In the genomic region with DNA sequence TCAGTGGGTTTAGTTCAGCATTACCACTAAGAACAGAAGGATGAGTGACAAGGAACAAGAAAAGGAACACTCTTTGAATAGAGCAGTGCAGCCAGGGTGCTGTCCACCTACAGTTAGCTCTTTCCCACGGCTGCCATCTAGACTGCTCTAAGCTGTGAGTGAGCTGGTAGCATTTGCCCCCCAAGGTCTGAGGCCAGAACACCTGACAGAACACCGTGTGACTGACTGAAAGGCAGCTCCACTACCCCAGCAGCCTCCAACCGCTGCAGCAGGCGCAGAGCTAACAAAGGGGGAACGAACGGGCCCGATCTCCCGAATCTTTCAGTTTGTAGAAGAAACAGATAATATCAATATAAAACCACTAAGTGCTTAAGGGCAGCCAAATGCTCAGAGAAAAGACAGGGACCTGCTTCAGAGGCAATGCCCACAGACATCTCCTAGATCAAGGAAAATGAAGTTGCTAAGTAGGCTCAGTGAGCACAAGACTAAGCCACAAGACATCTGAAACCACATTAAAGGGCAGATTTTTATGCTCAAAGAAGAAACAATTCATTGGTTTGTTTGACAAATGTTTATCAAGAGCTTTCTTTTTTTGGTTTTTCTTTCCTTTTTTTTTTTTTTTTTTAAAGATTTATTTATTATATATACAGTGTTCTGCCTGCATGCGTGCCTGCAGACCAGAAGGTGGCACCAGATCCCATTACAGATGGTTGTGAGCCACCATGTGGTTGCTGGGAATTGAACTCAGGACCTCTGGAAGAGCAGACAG, we compare ENCODE assay signal across 9 mouse cellular contexts. TPM values are rescaled to one million over a fixed set of nuclear protein-coding genes. Genes with fewer than 3 reads are reported as not detected.
DNase-seq lines count a peak whose midpoint lies in the region; ATAC-seq and TF ChIP-seq lines count a peak whose summit lies in the region.
"Had no signal": no experiment of that assay in that cellular context is flagged by ENCODE, and none has a peak within 500 bp of the region (broad histone marks: within the 10 kb centered on the region; RNA-seq: fewer than 3 reads in every experiment).

No protein-coding gene starts in this region.

- H3K4me1 ChIP-seq in kidney, adult 2 months (ENCODE audit: control insufficient read depth, insufficient read depth, low read length): peaks cover 46% of the 10 kb centered on the region
- peaks cover 7 to 11% of the 10 kb centered on the region in 2 experiments for H3K4me1 ChIP-seq in MEL (ENCODE audit: control insufficient read depth in 1 of 2, insufficient read depth in 2 of 2, low read length in 2 of 2)
- H3K4me1 ChIP-seq in liver, postnatal 0 days (ENCODE audit: insufficient read depth): peaks cover 42% of the 10 kb centered on the region

- TF ChIP-seq EP300 in MEL (IDR thresholded peaks at IDR 0.05; ENCODE audit: low read depth in 1 of 2, low read length in 2 of 2): 0 out of 4 replicates have a peak, but pooled peaks of 1 of the 2 experiments have one; percentile 20
- no peak for TF ChIP-seq EP300 in liver, postnatal 0 days (IDR thresholded peaks at IDR 0.05; ENCODE audit: low read depth)

- H3K36me3 ChIP-seq in kidney, adult 2 months (ENCODE audit: control insufficient read depth, insufficient read depth, low read length): no peaks in the 10 kb centered on the region
- peaks cover 3 to 15% of the 10 kb centered on the region in 2 experiments for H3K36me3 ChIP-seq in MEL (ENCODE audit: control insufficient read depth in 1 of 2, insufficient read depth in 2 of 2, low read length in 2 of 2)
- no peaks in the 10 kb centered on the region; the same call in 1 of the 2 replicates for H3K36me3 ChIP-seq in liver, postnatal 0 days (replicated peaks; ENCODE audit: insufficient read depth, low read length)

- peaks cover 47% of the 10 kb centered on the region for H3K79me2 ChIP-seq in MEL (ENCODE audit: control insufficient read depth, insufficient read depth, low read length, poor library complexity)

- H3K9me3 ChIP-seq in MEL (replicated peaks; ENCODE audit: insufficient read depth, low read length): no peaks in the 10 kb centered on the region
- no peaks in the 10 kb centered on the region for H3K9me3 ChIP-seq in liver, postnatal 0 days (ENCODE audit: low read length)
- H3K9me3 ChIP-seq: midbrain, embryonic 13.5 days had no signal

- H3K4me3 ChIP-seq in kidney, adult 2 months (ENCODE audit: insufficient read depth, low read depth, low read length): no peak overlapping the region
- H3K4me3 ChIP-seq in MEL (ENCODE audit: control insufficient read depth in 1 of 2, insufficient read depth in 1 of 2, low read depth in 2 of 2, low read length in 2 of 2): no peak overlapping the region; a peak in 1 of 4 replicates
- H3K4me3 ChIP-seq in liver, postnatal 0 days (ENCODE audit: low read depth, low read length): no peak overlapping the region
- H3K4me3 ChIP-seq: midbrain, embryonic 13.5 days had no signal

- H3K9ac ChIP-seq in MEL (ENCODE audit: control insufficient read depth, low read depth, low read length, poor library complexity, severe bottlenecking): no peak overlapping the region
- H3K9ac ChIP-seq in liver, postnatal 0 days (replicated peaks): no peak overlapping the region
- H3K9ac ChIP-seq: midbrain, embryonic 13.5 days had no signal

- ATAC-seq in liver, postnatal 0 days: no peak
- ATAC-seq in granulocyte monocyte progenitor cell, adult 5-6 weeks (replicated peaks; ENCODE audit: poor library complexity, severe bottlenecking): no peak
- ATAC-seq: midbrain, embryonic 13.5 days had no signal

- no peak for TF ChIP-seq CTCF in kidney, adult 2 months (conservative IDR thresholded peaks at IDR 0.05; ENCODE audit: insufficient read depth, insufficient read length, low read depth, low read length)
- peak in 2 of 3 experiments; percentile 32 to 53; a peak in 3 of 6 replicates for TF ChIP-seq CTCF in MEL (IDR thresholded peaks at IDR 0.05 in 2 of 3, conservative IDR thresholded peaks at IDR 0.05 in 1 of 3; ENCODE audit: control insufficient read depth in 1 of 3, insufficient read depth in 1 of 3, low read depth in 2 of 3, low read length in 3 of 3, poor library complexity in 1 of 3, severe bottlenecking in 1 of 3)
- TF ChIP-seq CTCF in liver, postnatal 0 days (IDR thresholded peaks at IDR 0.05; ENCODE audit: low read depth): peak; percentile 31; the same call in 1 of the 2 replicates

- no peak for TF ChIP-seq POLR2A in kidney, adult 2 months (IDR thresholded peaks at IDR 0.05; ENCODE audit: low read depth, low read length)
- TF ChIP-seq POLR2A in MEL (IDR thresholded peaks at IDR 0.05; ENCODE audit: control insufficient read depth in 1 of 2, insufficient read depth in 1 of 2, low read depth in 1 of 2, low read length in 2 of 2, poor library complexity in 1 of 2): no peak

- WGBS in kidney, adult 2 months: 44% methylated on average over 9 of the region's 9 CpGs
- WGBS in liver, postnatal 0 days (ENCODE audit: insufficient replicate concordance): 35% methylated on average over 9 of the region's 9 CpGs

- DNase-seq in kidney, adult 2 months: no peak
- no peak for DNase-seq in kidney, adult 9 months
- DNase-seq in CD4-positive, CD25-positive, alpha-beta regulatory T cell, adult 2 months (ENCODE audit: low read depth, low spot score): peak; percentile 61
- DNase-seq in MEL (ENCODE audit: low read depth, low spot score): no peak
- no peak for DNase-seq in liver, postnatal 0 days
- DNase-seq in cerebellum, postnatal 36 days: no peak
- DNase-seq: retina, postnatal 1 day had no signal

- peak overlapping the region; percentile 26 for H3K27ac ChIP-seq in kidney, adult 2 months (ENCODE audit: insufficient read depth, low read depth, low read length)
- H3K27ac ChIP-seq in MEL (ENCODE audit: control insufficient read depth, low read depth, low read length): no peak overlapping the region; the same call in 1 of the 2 replicates
- peak overlapping the region; percentile 83 for H3K27ac ChIP-seq in liver, postnatal 0 days (ENCODE audit: low read depth)

- H3K4me2 ChIP-seq in liver, postnatal 0 days (ENCODE audit: low read depth, low read length): no peak overlapping the region
- H3K4me2 ChIP-seq: midbrain, embryonic 13.5 days had no signal

- peak; percentile 26 for TF ChIP-seq RAD21 in MEL (IDR thresholded peaks at IDR 0.05; ENCODE audit: low read depth, low read length)

- no peaks in the 10 kb centered on the region for H3K27me3 ChIP-seq in kidney, adult 2 months (replicated peaks; ENCODE audit: control insufficient read depth, insufficient read depth, low read length)
- no peaks in the 10 kb centered on the region for H3K27me3 ChIP-seq in MEL (ENCODE audit: control insufficient read depth in 1 of 2, insufficient read depth in 2 of 2, low read length in 2 of 2)
- no peaks in the 10 kb centered on the region for H3K27me3 ChIP-seq in liver, postnatal 0 days (ENCODE audit: insufficient read depth, low read length)
- H3K27me3 ChIP-seq: midbrain, embryonic 13.5 days had no signal

TF ChIP-seq in MEL, 35 proteins besides CTCF, POLR2A, EP300 and RAD21 (continues in another document):
- no peak for TF ChIP-seq MAFK (IDR thresholded peaks at IDR 0.05; ENCODE audit: borderline replicate concordance, low read depth, low read length)
- no peak for TF ChIP-seq GABPA (IDR thresholded peaks at IDR 0.05; ENCODE audit: low read depth, low read length)
- TF ChIP-seq MEF2A (IDR thresholded peaks at IDR 0.05; ENCODE audit: extremely low read depth, insufficient replicate concordance, low read depth, low read length, poor library complexity, severe bottlenecking): 0 out of 2 replicates have a peak, but pooled peaks have one; percentile 45
- no peak; the same call in 1 of the 2 replicates for TF ChIP-seq RCOR1 (IDR thresholded peaks at IDR 0.05; ENCODE audit: low read depth, low read length)
- 0 out of 2 replicates have a peak, but pooled peaks have one; percentile 22 for TF ChIP-seq MYC (IDR thresholded peaks at IDR 0.05; ENCODE audit: low read depth, low read length)
- no peak for TF ChIP-seq USF2 (IDR thresholded peaks at IDR 0.05; ENCODE audit: borderline replicate concordance in 1 of 2, insufficient read depth in 1 of 2, low read depth in 1 of 2, low read length in 2 of 2)
- TF ChIP-seq TCF12 (IDR thresholded peaks at IDR 0.05; ENCODE audit: low read depth, low read length): no peak
- TF ChIP-seq ZNF384 (IDR thresholded peaks at IDR 0.05; ENCODE audit: low read depth, low read length): peak; percentile 75
- TF ChIP-seq BHLHE40 (IDR thresholded peaks at IDR 0.05; ENCODE audit: borderline replicate concordance, low read depth, low read length): no peak
- TF ChIP-seq HCFC1 (IDR thresholded peaks at IDR 0.05; ENCODE audit: low read depth, low read length): no peak
- no peak for TF ChIP-seq CHD1 (IDR thresholded peaks at IDR 0.05; ENCODE audit: low read depth, low read length)
- TF ChIP-seq TAL1 (IDR thresholded peaks at IDR 0.05; ENCODE audit: low read length): no peak
- no peak for TF ChIP-seq E2F4 (IDR thresholded peaks at IDR 0.05; ENCODE audit: borderline replicate concordance, low read depth, low read length)
- no peak for TF ChIP-seq ZC3H11A (IDR thresholded peaks at IDR 0.05; ENCODE audit: low read depth, low read length)
- no peak for TF ChIP-seq MAZ (IDR thresholded peaks at IDR 0.05; ENCODE audit: low read depth, low read length)
- TF ChIP-seq MAX (IDR thresholded peaks at IDR 0.05; ENCODE audit: low read length): no peak
- TF ChIP-seq ETS1 (IDR thresholded peaks at IDR 0.05; ENCODE audit: low read depth, low read length): 0 out of 2 replicates have a peak, but pooled peaks have one; percentile 29
- no peak for TF ChIP-seq USF1 (IDR thresholded peaks at IDR 0.05; ENCODE audit: low read depth, low read length)
- no peak for TF ChIP-seq ELF1 (IDR thresholded peaks at IDR 0.05; ENCODE audit: low read depth, low read length)
- TF ChIP-seq SMC3 (IDR thresholded peaks at IDR 0.05; ENCODE audit: low read depth, low read length): peak; percentile 29
- TF ChIP-seq NELFE (IDR thresholded peaks at IDR 0.05; ENCODE audit: low read depth, low read length): no peak
- no peak for TF ChIP-seq MYB (IDR thresholded peaks at IDR 0.05; ENCODE audit: low read depth, low read length)
- no peak for TF ChIP-seq KAT2A (conservative IDR thresholded peaks at IDR 0.05; ENCODE audit: low read depth, low read length)
- no peak for TF ChIP-seq TBP (IDR thresholded peaks at IDR 0.05; ENCODE audit: low read depth, low read length)
- no peak for TF ChIP-seq POLR2AphosphoS2 (IDR thresholded peaks at IDR 0.05; ENCODE audit: low read length)

RNA-seq across cellular contexts. Expression of a gene that starts 24.2 kb away (rescaled TPM):
- 86.6 and 91.1 TPM in 2 replicates for polyA plus RNA-seq in kidney, adult 2 months (2012; rRNA removed)
- total RNA-seq in MEL (2012; rRNA removed): 32.9 and 51.1 TPM in 2 replicates
- polyA plus RNA-seq in MEL (2012; ENCODE audit: insufficient read depth in 1 of 2, insufficient read length in 2 of 2, low read depth in 1 of 2, low replicate concordance in 2 of 2, missing spikeins in 1 of 2): 100 to 1,000 TPM in 1 of 2 experiments, 10 to 100 TPM in 1; 83.8 to 274 TPM
- 52.2 and 64.6 TPM in 2 replicates for polyA plus RNA-seq in liver, postnatal 0 days (2015; fragmentation: Nextera tagmentation; extraction: Ambion mirVana)
- 22.3 and 25.8 TPM in 2 replicates for total RNA-seq in granulocyte monocyte progenitor cell, adult 5-6 weeks (2014; fragmentation: Nextera tagmentation)
- 28.2 and 28.9 TPM in 2 replicates for total RNA-seq in granulocyte monocyte progenitor cell, adult 5-6 weeks (2017)
